Mouse (Mus musculus) lung, embryonic 14.5 days (tissue): Measurements from ENCODE around the gene Brinp1. TPM values are rescaled to one million over a fixed set of nuclear protein-coding genes. Genes with fewer than 3 reads are reported as not detected.

Experiments used
- ATAC-seq: fragments of 200-750 bp; cut with Nextera tagmentation; 2 replicates; pipeline ENCODE4 v1.8.0; 2017; ENCODE audit warnings: mild to moderate bottlenecking, moderate TSS enrichment, moderate library complexity; ENCODE audit not compliant: insufficient read depth
- DNase-seq: peaks from one replicate; pipeline ENCODE4 v3.0.0-alpha.2; 2015
- H3K27ac ChIP-seq: fragments of 300-500 bp; sonication (generic); 2 replicates; pipeline ENCODE4 v1.5.1; 2014; ENCODE audit warnings: low read depth, mild to moderate bottlenecking, moderate library complexity
- H3K27me3 ChIP-seq: fragments of 300-500 bp; sonication (generic); 2 replicates; pipeline ENCODE4 v1.6.1; 2014; ENCODE audit warnings: low read length, control low read depth; ENCODE audit not compliant: insufficient read depth
- H3K36me3 ChIP-seq: fragments of 300-500 bp; sonication (generic); 2 replicates; pipeline ENCODE4 v1.6.1; 2014; ENCODE audit warnings: control low read depth; ENCODE audit not compliant: insufficient read depth
- H3K4me1 ChIP-seq: fragments of 300-500 bp; sonication (generic); 2 replicates; pipeline ENCODE4 v1.6.1; 2014; ENCODE audit warnings: antibody characterized with exemption, control low read depth; ENCODE audit not compliant: insufficient read depth
- H3K4me2 ChIP-seq: fragments of 300-500 bp; sonication (generic); 2 replicates; pipeline ENCODE4 v1.6.1; 2014; ENCODE audit warnings: mild to moderate bottlenecking
- H3K4me3 ChIP-seq: fragments of 300-500 bp; sonication (generic); 2 replicates; pipeline ENCODE4 v1.5.1; 2014; ENCODE audit warnings: low read depth, low read length
- H3K9ac ChIP-seq: fragments of 300-500 bp; sonication (generic); 2 replicates; pipeline ENCODE4 v1.6.1; 2014
- H3K9me3 ChIP-seq: fragments of 300-500 bp; sonication (generic); 2 replicates; pipeline ENCODE4 v1.6.1; 2016; ENCODE audit warnings: low read depth, low read length, control low read depth
- CTCF ChIP-seq: IDR thresholded peaks from 2 replicates; pipeline ENCODE4 v1.5.1; 2016; ENCODE audit warnings: antibody characterized with exemption, low read depth
- WGBS: fragments of 180-500 bp; shearing (Covaris S2); extraction: QIAGEN DNeasy Blood & Tissue Kit; methylation state at CpG from one replicate; pipeline ENCODE4 v1.1.7; 2014; 5-methylcytosine and 5-hydroxymethylcytosine counted together
- polyA plus RNA-seq: library from polyadenylated mRNA; unstranded; fragments of >200 nt; fragmentation: Nextera tagmentation; extraction: Ambion mirVana; gene quantifications from 2 replicates; pipeline ENCODE4 v1.2.1, GENCODE M21; 2014

The Brinp1 gene
- 16.5 and 16.8 TPM in 2 replicates for polyA plus RNA-seq

- Histone ChIP-seq H3K4me2 (peak within 1 kb of the TSS; percentile 73), H3K27me3 (no peaks in the 10 kb centered on the region), H3K4me1 (no peaks in the 10 kb centered on the region), H3K9me3 (no peaks in the 10 kb centered on the region), H3K4me3 (peak within 1 kb of the TSS; percentile 57), H3K27ac (no peak within 1 kb of the TSS), H3K36me3 (no peaks in the 10 kb centered on the region), H3K9ac (peak within 1 kb of the TSS; percentile 53)
- TF ChIP-seq CTCF: no peak
- WGBS: 1% methylated on average over 33 of the region's 33 CpGs
- DNase-seq (peak; percentile 91), ATAC-seq (peak; percentile 95)
These were observed at the start of gene Brinp1 for GRCm38 (mm10) chr4:68954322-68954901. Gene Brinp1, minus strand, starts transcription at chr4:68954397.

- Histone ChIP-seq H3K27me3 (no peaks in the 10 kb centered on the region), H3K4me3 (no peak overlapping the region), H3K36me3 (no peaks in the 10 kb centered on the region), H3K9me3 (no peaks in the 10 kb centered on the region), H3K4me1 (no peaks in the 10 kb centered on the region), H3K27ac (no peak overlapping the region), H3K9ac (no peak overlapping the region), H3K4me2 (no peak overlapping the region)
- no peak for ATAC-seq
- no peak for DNase-seq
- no peak for TF ChIP-seq CTCF
- 60% methylated on average over 2 of the region's 2 CpGs for WGBS
These were observed 3.1 kb upstream of the Brinp1 start for GRCm38 (mm10) chr4:68957265-68957664.

GRCm38 (mm10) chr4:68955621-68956020 lies 1.4 kb upstream of the Brinp1 start:
- H3K4me3 ChIP-seq: no peak overlapping the region

GRCm38 (mm10) chr4:68953667-68954321 lies 403 bp downstream of the Brinp1 start:
- H3K36me3 ChIP-seq: no peaks in the 10 kb centered on the region
- peak overlapping the region; percentile 53 for H3K9ac ChIP-seq
- under 1% methylated on average over 39 of the region's 40 CpGs for WGBS
- DNase-seq (peak; percentile 27), ATAC-seq (peak; percentile 55)
- no peaks in the 10 kb centered on the region for H3K4me1 ChIP-seq
- TF ChIP-seq CTCF: no peak
- H3K9me3 ChIP-seq: no peaks in the 10 kb centered on the region
- no peak overlapping the region for H3K27ac ChIP-seq
- H3K4me3 ChIP-seq: peak overlapping the region; percentile 57
- H3K27me3 ChIP-seq: no peaks in the 10 kb centered on the region
- H3K4me2 ChIP-seq: peak overlapping the region; percentile 73

More at GRCm38 (mm10) chr4:68955621-68956020, 1.4 kb upstream of the Brinp1 start:
- no peak for TF ChIP-seq CTCF
- H3K9me3 ChIP-seq: no peaks in the 10 kb centered on the region
- H3K4me1 ChIP-seq: no peaks in the 10 kb centered on the region
- DNase-seq: peak; percentile 94
- H3K27me3 ChIP-seq: no peaks in the 10 kb centered on the region
- H3K4me2 ChIP-seq: no peak overlapping the region
- no peak overlapping the region for H3K9ac ChIP-seq
- no peak overlapping the region for H3K27ac ChIP-seq
- no peak for ATAC-seq
- no peaks in the 10 kb centered on the region for H3K36me3 ChIP-seq
- 6% methylated on average over 4 of the region's 4 CpGs for WGBS

- Histone ChIP-seq H3K9me3 (no peaks in the 10 kb centered on the region), H3K36me3 (no peaks in the 10 kb centered on the region), H3K27ac (no peak overlapping the region), H3K4me2 (peak overlapping the region; percentile 73), H3K4me1 (no peaks in the 10 kb centered on the region), H3K9ac (peak overlapping the region; percentile 53), H3K27me3 (no peaks in the 10 kb centered on the region), H3K4me3 (peak overlapping the region; percentile 57)
- peak; percentile 51 for DNase-seq
- no peak for TF ChIP-seq CTCF
- 9% methylated on average over 8 of the region's 8 CpGs for WGBS
- ATAC-seq: peak; percentile 25; the same call in 1 of the 2 replicates
These were observed 1.1 kb downstream of the Brinp1 start for GRCm38 (mm10) chr4:68953131-68953551.

- WGBS: 4% methylated on average over 2 of the region's 2 CpGs
- no peaks in the 10 kb centered on the region for H3K36me3 ChIP-seq
- H3K4me1 ChIP-seq: no peaks in the 10 kb centered on the region
- no peak overlapping the region for H3K4me3 ChIP-seq
- H3K4me2 ChIP-seq: no peak overlapping the region
- no peaks in the 10 kb centered on the region for H3K27me3 ChIP-seq
- no peaks in the 10 kb centered on the region for H3K9me3 ChIP-seq
- H3K27ac ChIP-seq: no peak overlapping the region
- H3K9ac ChIP-seq: no peak overlapping the region
- DNase-seq: peak; percentile 88
- no peak for ATAC-seq
- TF ChIP-seq CTCF: peak; percentile 70
These were observed 3.6 kb downstream of the Brinp1 start for GRCm38 (mm10) chr4:68950556-68950955.

- ATAC-seq (no peak), DNase-seq (no peak)
- Histone ChIP-seq H3K4me1 (no peaks in the 10 kb centered on the region), H3K36me3 (no peaks in the 10 kb centered on the region), H3K4me3 (no peak overlapping the region), H3K9ac (no peak overlapping the region), H3K4me2 (no peak overlapping the region), H3K27ac (no peak overlapping the region), H3K27me3 (no peaks in the 10 kb centered on the region), H3K9me3 (no peaks in the 10 kb centered on the region)
- 85% methylated on average over 2 of the region's 2 CpGs for WGBS
- no peak for TF ChIP-seq CTCF
These were observed 11.3 kb downstream of the Brinp1 start for GRCm38 (mm10) chr4:68942938-68943337.
